Mouse (Mus musculus) liver, embryonic 15.5 days (tissue): Measurements from ENCODE around the gene Spata2. TPM values are rescaled to one million over a fixed set of nuclear protein-coding genes. Genes with fewer than 3 reads are reported as not detected.
A peak's percentile ranks its signal among the peaks of the same experiment; 100 is the strongest.

ENCODE experiments used
- ATAC-seq: fragments of 200-750 bp; cut with Nextera tagmentation; 2 replicates; pipeline ENCODE4 v1.8.0; 2017; ENCODE audit warnings: moderate number of reproducible peaks, mild to moderate bottlenecking, moderate library complexity; ENCODE audit not compliant: insufficient read depth
- H3K27ac ChIP-seq: fragments of 300-500 bp; sonication (generic); replicated peaks from 2 replicates; pipeline ENCODE4 v1.5.1; 2015; ENCODE audit warnings: mild to moderate bottlenecking, inconsistent platforms
- H3K27me3 ChIP-seq: fragments of 300-500 bp; sonication (generic); 2 replicates; pipeline ENCODE4 v1.6.1; 2015; ENCODE audit warnings: mild to moderate bottlenecking, inconsistent platforms
- H3K36me3 ChIP-seq: fragments of 300-500 bp; sonication (generic); replicated peaks from 2 replicates; pipeline ENCODE4 v1.6.1; 2015; ENCODE audit warnings: moderate library complexity, mild to moderate bottlenecking, inconsistent platforms
- H3K4me1 ChIP-seq: fragments of 300-500 bp; sonication (generic); replicated peaks from 2 replicates; pipeline ENCODE4 v1.6.1; 2015; ENCODE audit warnings: inconsistent platforms
- H3K4me2 ChIP-seq: fragments of 300-500 bp; sonication (generic); 2 replicates; pipeline ENCODE4 v1.6.1; 2015; ENCODE audit warnings: moderate library complexity, mild to moderate bottlenecking, inconsistent platforms
- H3K4me3 ChIP-seq: fragments of 300-500 bp; sonication (generic); replicated peaks from 2 replicates; pipeline ENCODE4 v1.5.1; 2015; ENCODE audit warnings: mild to moderate bottlenecking, inconsistent platforms
- H3K9ac ChIP-seq: fragments of 300-500 bp; sonication (generic); 2 replicates; pipeline ENCODE4 v1.6.1; 2015; ENCODE audit warnings: moderate library complexity, mild to moderate bottlenecking, inconsistent platforms
- H3K9me3 ChIP-seq: fragments of 300-500 bp; sonication (generic); replicated peaks from 2 replicates; pipeline ENCODE4 v1.6.1; 2016; ENCODE audit warnings: inconsistent platforms
- WGBS: fragments of 180-500 bp; shearing (Covaris S2); methylation state at CpG from one replicate; pipeline ENCODE4 v1.1.7; 2015; ENCODE audit warnings: mixed read lengths; ENCODE audit not compliant: insufficient replicate concordance; 5-methylcytosine and 5-hydroxymethylcytosine counted together
- polyA plus RNA-seq: library from polyadenylated mRNA; unstranded; fragments of >200 nt; fragmentation: Nextera tagmentation; extraction: Ambion mirVana; gene quantifications from 2 replicates; pipeline ENCODE4 v1.2.1, GENCODE M21; 2015

Gene Spata2
- polyA plus RNA-seq, 1 experiment from 2014 or later: 8.1 TPM

DNA sequence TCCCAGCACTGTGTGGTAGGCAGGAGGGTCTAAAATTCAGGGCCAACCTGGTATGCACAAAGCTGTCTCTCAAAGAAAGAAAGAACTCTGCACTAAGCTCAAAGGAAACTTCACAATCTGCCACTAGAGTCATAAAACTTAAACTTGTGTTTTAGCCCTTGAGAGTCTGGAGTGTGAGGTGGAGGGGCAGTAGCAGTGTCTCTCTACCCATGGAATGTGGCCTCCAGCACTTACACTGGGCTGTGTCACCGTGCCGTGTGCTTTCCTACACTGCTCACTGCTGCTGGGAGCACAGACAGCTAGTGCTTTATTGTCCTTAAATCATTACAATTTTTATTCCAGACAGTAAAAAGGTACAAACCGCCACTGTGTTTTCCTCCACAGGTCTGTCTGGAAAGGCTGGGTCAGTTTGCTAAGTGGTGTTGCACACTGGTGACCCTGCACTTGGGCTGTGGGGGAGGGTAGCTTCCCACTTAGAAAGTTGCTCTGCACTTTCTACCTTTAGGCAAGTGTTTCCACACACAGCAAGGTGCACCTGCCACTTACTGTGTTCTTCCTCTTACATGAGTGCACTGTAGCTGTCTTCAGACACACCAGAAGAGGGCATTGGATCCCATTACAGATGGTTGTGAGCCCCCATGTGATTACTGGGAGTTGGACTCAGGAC, 15.2 kb upstream of the Spata2 start:
- peaks cover 54% of the 10 kb centered on the region for H3K4me1 ChIP-seq
- no peak for ATAC-seq
- 77% methylated on average over 3 of the region's 3 CpGs for WGBS

DNA sequence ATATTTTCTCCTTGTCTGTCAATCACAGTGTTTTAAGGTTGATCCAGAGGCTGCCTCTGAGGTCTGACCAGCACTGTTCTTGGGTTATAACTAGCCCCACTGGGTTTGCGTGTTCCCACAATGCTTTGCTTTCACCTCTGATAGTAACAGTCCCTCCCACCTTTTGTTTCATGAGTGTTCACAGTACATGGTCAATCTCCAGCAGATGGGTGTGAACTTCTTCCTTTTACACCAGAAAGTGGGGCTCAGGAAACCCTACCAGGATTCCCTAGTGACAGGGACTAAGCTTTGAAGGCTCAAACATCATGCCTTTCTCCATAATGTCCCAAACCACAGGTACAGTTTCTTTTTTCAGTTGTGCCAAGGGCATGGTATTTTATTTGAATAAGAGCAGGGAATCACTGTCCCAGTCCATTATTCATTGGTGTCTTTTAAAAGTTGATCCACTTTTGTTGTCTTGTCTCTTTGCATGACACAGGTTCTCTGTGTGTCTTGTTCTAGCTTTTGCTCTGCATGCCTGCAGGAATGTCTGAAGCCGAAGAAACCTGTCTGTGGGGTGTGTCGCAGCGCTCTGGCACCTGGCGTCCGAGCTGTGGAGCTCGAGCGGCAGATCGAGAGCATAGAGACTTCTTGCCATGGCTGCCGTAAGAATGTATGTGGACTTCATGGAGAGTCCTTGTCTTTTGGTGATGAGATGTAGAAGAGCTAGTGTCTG, 14.0 kb upstream of the Spata2 start:
- no peak for ATAC-seq
- WGBS: 92% methylated on average over 10 of the region's 10 CpGs
- no peaks in the 10 kb centered on the region for H3K27me3 ChIP-seq
- no peak overlapping the region; the same call in 1 of the 2 replicates for H3K27ac ChIP-seq
- H3K4me2 ChIP-seq: no peak overlapping the region
- H3K4me3 ChIP-seq: no peak overlapping the region
- H3K9ac ChIP-seq: no peak overlapping the region
- H3K4me1 ChIP-seq: peaks cover 61% of the 10 kb centered on the region
- H3K9me3 ChIP-seq: no peaks in the 10 kb centered on the region
- H3K36me3 ChIP-seq: peaks cover 44% of the 10 kb centered on the region

More for the DNA sequence above, 15.2 kb upstream of the Spata2 start:
- Histone ChIP-seq H3K27ac (no peak overlapping the region), H3K4me3 (no peak overlapping the region), H3K27me3 (no peaks in the 10 kb centered on the region), H3K4me2 (no peak overlapping the region), H3K9me3 (no peaks in the 10 kb centered on the region), H3K9ac (no peak overlapping the region), H3K36me3 (peaks cover 56% of the 10 kb centered on the region)

DNA sequence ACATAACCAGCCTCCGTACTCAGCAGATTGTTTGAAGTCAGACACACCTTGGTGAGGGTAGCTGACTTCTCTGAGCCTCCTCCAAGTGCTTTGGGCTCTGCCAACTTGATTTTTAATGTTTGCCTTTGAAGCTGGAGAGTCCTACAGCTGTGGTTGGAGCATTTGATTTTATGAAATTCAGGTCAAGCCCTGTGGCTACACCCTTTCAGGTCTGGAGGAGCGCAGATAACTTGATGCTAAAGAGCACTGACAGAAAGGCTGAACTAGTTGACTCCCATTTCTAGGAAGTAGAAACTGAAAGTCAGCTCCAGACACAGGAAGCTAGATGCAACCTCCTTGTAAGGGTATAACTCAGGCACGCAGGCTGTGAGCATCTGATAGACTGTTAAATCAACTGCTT, 12.4 kb upstream of the Spata2 start:
- Histone ChIP-seq H3K9ac (peak overlapping the region; percentile 90), H3K4me2 (peak overlapping the region; percentile 94), H3K9me3 (no peaks in the 10 kb centered on the region), H3K27me3 (no peaks in the 10 kb centered on the region), H3K27ac (peak overlapping the region; percentile 87), H3K36me3 (peaks cover 33% of the 10 kb centered on the region), H3K4me3 (peak overlapping the region; percentile 95), H3K4me1 (peaks cover 53% of the 10 kb centered on the region)
- 26% methylated on average over 3 of the region's 3 CpGs for WGBS
- ATAC-seq: peak; percentile 23; the same call in 1 of the 2 replicates

DNA sequence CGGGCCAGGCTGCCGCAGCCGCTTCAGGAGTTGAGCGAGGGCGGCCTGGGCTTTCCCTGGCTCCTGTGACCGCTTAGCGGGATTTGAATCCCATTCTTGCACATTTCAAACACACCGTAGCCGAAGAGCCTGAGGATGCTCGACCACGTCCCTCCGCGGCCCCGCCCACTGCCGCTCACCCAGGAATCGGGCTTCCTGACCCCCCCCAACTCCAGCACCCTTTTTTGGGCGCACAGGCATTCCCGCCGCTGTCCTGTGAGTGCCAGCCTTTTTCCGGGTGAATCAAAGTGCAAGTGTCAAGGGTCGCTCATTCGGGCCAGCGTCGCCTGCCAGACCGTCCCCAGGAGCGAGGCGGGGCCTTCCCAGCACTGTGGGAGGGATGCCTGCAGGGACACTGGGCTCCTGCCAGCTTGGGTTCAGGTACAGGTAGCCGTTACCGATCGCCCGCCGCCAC, 11.2 kb upstream of the Spata2 start:
- Histone ChIP-seq H3K36me3 (peaks cover 26% of the 10 kb centered on the region), H3K4me2 (peak overlapping the region; percentile 94), H3K4me3 (peak overlapping the region; percentile 95), H3K9me3 (no peaks in the 10 kb centered on the region), H3K9ac (peak overlapping the region; percentile 90), H3K27ac (peak overlapping the region; percentile 87), H3K27me3 (no peaks in the 10 kb centered on the region), H3K4me1 (peaks cover 47% of the 10 kb centered on the region)
- ATAC-seq: peak; percentile 42
- 1% methylated on average over 32 of the region's 32 CpGs for WGBS

DNA sequence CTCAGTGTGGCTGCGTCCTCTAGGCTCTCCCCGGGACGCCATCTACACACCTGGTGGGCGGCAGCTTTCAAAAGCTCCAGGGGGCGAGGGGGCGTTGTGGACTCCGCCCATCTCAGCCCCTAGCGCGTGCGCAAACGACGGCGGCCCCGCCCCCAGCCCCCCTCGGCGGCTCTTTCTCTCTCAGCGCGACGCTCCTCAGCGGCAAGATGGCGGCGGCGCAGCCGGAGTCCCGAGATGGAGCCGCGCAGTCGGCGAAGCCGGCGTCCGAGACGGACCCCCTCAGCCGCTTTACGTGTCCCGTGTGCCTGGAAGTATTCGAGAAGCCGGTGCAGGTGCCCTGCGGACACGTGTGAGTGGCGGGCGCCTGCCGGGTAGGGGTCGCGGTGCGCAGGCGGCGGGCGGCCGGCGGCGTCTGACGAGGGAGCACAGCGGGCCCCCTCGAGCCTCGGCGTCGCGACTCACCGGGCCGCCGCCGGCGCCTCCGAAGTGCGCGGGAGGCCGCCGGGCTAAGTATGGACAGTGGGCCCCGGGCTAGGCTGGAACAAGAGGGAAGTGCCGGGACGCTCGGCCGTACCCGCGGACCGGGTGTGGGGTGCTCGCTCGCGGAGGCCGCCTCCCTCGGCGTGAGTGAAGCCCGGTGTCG, 10.7 kb upstream of the Spata2 start:
- under 1% methylated on average over 85 of the region's 85 CpGs for WGBS
- peak; percentile 75 for ATAC-seq

DNA sequence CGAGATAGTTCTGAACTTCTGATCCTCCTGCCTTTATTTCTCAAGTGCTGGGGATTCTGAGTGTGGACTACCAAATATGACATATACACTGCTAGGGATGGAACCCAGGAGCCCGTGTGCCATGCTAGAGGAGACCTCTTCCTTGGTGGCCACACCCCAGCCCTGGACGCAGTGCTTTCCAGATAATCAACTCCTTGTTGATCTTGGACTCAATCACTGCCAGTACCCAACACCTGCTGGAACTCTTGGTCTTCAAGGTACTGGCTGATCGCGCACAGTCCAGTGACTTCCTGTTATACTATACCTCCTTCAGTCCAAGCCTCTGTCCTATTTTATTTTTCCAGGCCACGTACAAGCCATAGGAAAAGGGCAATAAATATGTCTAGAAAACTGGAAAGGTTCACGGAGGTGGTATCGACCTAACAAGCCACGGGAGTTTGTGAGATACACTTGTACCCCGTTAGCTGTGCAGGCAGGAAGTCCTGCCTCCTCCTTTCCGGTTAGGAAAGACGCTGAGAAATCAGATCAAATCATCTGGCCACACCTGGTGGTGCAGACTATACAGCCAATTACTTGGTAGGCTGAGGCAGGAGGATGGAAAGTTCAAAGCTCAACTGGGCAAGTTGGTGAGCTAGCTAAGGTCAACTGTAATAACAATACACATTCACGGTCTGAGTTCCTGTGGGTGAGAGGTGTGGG, 10.0 kb upstream of the Spata2 start:
- WGBS: 32% methylated on average over 13 of the region's 13 CpGs

More for the DNA sequence above, 10.7 kb upstream of the Spata2 start:
- Histone ChIP-seq H3K4me2 (peak overlapping the region; percentile 94), H3K9me3 (no peaks in the 10 kb centered on the region), H3K4me1 (peaks cover 47% of the 10 kb centered on the region), H3K36me3 (peaks cover 20% of the 10 kb centered on the region), H3K27ac (peak overlapping the region; percentile 87), H3K27me3 (no peaks in the 10 kb centered on the region), H3K9ac (peak overlapping the region; percentile 90), H3K4me3 (peak overlapping the region; percentile 95)

DNA sequence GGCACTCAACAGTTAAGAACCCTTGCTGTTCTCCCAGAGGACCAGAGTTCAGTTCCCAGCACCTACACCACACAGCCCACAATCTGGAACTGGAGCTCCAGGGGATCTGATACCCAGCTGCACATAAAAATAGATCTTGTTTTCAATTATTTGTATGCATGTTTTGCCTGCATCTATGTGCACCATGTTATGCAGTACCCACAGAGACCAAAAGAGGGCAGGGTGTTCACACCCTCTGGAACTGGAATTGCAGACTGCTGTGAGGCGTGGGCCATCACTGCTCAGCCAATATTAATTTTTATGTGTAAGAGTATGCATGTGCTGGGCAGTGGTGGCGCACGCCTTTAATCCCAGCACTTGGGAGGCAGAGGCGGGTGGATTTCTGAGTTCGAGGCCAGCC, 4.6 kb upstream of the Spata2 start:
- H3K4me3 ChIP-seq: no peak overlapping the region
- H3K36me3 ChIP-seq: no peaks in the 10 kb centered on the region
- H3K4me2 ChIP-seq: no peak overlapping the region
- no peak overlapping the region for H3K9ac ChIP-seq
- H3K27ac ChIP-seq: no peak overlapping the region
- no peaks in the 10 kb centered on the region for H3K9me3 ChIP-seq
- 51% methylated on average over 5 of the region's 5 CpGs for WGBS
- no peaks in the 10 kb centered on the region for H3K27me3 ChIP-seq
- peaks cover 14% of the 10 kb centered on the region for H3K4me1 ChIP-seq
- no peak for ATAC-seq

More for the DNA sequence above, 10.0 kb upstream of the Spata2 start:
- H3K27me3 ChIP-seq: no peaks in the 10 kb centered on the region
- peaks cover 47% of the 10 kb centered on the region for H3K4me1 ChIP-seq
- peak overlapping the region; percentile 95 for H3K4me3 ChIP-seq
- peak overlapping the region; percentile 94 for H3K4me2 ChIP-seq
- no peaks in the 10 kb centered on the region for H3K9me3 ChIP-seq
- H3K27ac ChIP-seq: peak overlapping the region; percentile 87
- peak; percentile 63 for ATAC-seq
- peaks cover 13% of the 10 kb centered on the region for H3K36me3 ChIP-seq
- peak overlapping the region; percentile 90 for H3K9ac ChIP-seq

DNA sequence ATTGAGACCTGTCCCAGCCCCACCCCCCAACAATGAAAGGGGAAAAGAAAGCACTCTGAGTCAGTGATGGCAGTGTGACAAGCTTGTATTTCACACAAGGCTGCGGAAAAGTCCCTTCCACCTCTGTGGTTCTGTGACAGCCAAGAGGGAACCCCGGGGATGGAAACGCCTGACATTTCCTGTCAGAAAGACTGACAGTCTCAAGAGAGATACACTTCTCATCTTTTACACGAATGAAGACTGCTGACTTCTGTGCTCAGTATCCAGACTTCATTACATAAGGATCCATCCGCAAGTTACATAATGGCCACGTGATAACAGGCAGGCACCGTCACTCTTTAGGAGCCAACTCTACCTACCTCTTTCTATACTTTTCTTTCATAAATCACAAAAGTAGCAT, 3.8 kb upstream of the Spata2 start:
- Histone ChIP-seq H3K4me3 (no peak overlapping the region), H3K27ac (no peak overlapping the region), H3K9ac (no peak overlapping the region), H3K9me3 (no peaks in the 10 kb centered on the region), H3K36me3 (no peaks in the 10 kb centered on the region), H3K4me2 (no peak overlapping the region), H3K4me1 (peaks cover 19% of the 10 kb centered on the region), H3K27me3 (no peaks in the 10 kb centered on the region)
- no peak for ATAC-seq
- 58% methylated on average over 7 of the region's 7 CpGs for WGBS

DNA sequence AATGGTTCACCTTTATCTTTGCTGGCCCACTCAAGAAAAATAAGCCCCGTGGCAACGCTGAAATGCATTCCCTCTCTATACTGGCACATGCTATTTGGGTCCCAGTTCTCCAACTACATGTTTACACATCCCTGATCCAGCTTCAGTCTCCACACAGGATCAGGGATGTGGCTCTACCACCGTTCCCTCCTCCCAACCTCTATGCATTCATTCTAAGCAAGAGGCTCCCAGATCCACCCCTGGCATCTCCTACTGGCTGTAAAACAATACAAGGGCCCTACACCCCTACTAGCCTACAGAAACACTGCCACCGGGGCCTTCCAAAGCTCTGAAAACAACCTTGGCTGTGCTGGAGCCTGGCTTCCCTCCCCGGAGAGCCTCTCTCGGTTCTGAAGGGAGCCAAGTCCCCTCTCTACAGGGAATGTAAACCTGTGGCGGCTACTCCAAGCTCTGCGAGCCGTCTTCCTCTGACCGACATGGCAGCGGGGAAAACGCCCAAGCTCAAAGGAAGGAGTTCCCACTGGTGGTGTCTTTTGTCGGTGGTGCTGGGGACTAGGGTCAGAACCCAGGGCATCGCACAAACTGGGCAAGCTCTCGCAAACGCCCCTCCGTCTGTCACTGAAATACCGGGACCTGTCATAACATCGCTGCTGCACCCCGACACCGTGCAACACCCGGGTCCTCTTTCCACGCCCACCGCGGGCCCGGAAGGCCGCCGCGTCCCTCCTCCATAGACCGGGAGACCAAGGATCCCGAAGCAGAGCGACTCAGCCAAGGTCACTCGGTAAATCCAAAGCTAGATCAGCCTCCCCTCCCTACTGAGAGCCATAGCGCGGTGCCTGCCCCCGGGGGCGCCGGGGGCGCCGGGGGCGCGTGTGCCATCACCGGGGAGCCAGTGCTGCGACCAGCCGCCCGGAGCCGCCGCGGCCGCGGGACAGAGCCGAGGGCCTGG, 654 bp downstream of the Spata2 start, which contains the start of gene Rnf114:
Rnf114 (plus strand) TSS at position 889 of the 952 bp plus-strand sequence.
- peak within 1 kb of the TSS; percentile 88 for H3K4me2 ChIP-seq
- 2% methylated on average over 52 of the region's 52 CpGs for WGBS
- peak within 1 kb of the TSS; percentile 95 for H3K27ac ChIP-seq
- ATAC-seq: peak; percentile 77
- H3K9ac ChIP-seq: peak within 1 kb of the TSS; percentile 94
- peaks cover 4% of the 10 kb centered on the region; the same call in 1 of the 2 replicates for H3K36me3 ChIP-seq
- H3K9me3 ChIP-seq: no peaks in the 10 kb centered on the region
- H3K4me3 ChIP-seq: peak within 1 kb of the TSS; percentile 100
- H3K27me3 ChIP-seq: no peaks in the 10 kb centered on the region
- peaks cover 40% of the 10 kb centered on the region for H3K4me1 ChIP-seq
